Mouse (Mus musculus) liver, postnatal 0 days (tissue): ENCODE data around the gene Klhl29.

Experiments
- CTCF ChIP-seq: sonication (generic); IDR thresholded peaks from 2 replicates; pipeline ENCODE4 v1.5.1; 2016; ENCODE audit warnings: antibody characterized with exemption, low read depth
- EP300 ChIP-seq: IDR thresholded peaks from 2 replicates; pipeline ENCODE4 v1.6.1; 2016; ENCODE audit warnings: antibody characterized with exemption, low read depth, mild to moderate bottlenecking

DNA sequence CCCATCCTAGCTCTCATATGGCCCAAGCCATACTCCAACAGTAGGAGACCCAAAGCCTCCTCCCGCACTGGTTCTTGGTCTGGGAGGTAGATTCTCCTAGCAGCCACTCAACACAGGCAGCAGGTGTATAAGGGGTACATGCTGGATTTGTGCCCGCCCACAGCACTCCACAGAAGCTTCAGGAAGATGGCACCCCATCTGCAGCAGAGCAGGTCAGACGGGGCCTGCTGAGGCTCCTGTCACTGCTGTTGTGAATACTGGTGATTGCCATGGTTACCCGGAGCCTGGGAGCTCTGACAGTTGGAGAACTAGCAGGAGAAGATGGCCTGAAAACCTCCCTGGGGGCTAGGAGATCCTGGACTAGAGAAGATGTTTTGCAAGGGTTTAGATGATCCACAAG, 35.9 kb upstream of the Klhl29 start:
- TF ChIP-seq CTCF, result no peak
- no peak for TF ChIP-seq EP300
